ENCODE assay signal across 8 mouse cellular contexts in the genomic region with DNA sequence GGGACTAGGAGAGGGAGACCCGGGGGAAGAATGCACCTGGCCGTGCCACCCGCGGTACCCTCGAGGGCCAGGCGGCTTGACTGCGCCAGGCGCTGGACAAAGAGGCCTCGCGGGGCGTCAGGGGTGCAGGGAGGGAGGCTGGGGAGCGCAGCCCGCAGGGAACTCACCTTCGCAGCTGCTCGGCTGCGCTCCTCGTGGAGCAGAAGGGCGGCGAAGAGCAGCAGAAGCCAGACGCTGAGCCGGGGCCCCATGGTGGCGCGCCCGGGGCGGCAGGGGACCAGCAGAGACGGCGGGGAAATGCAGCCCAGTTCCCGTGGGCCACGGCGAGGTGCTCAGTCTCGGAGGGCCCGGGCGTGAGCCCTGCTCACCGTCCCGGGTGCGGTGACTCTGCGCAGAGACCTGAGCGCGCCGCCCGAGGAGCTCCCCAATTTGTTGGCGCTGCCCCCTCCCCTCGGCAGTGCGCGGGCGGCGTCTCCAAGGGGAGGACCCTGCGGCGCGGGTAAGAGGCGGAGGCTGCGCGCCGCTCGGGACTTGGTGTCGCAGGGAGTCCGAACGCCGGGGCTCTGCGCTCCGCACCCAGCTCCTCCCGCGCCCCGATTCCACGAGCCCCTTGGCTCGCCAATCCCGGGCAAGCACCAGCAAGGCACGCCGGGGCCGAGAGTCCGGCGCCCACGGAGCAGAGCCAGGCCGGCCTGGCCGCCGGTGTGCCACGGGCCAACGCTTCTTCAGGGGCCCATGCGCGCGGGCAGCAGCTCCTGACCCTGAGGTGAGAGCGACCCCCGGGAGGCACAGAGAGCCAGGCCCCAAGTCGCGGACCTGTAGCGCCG. TPM values are rescaled to one million over a fixed set of nuclear protein-coding genes. Genes with fewer than 3 reads are reported as not detected.
DNase-seq lines count a peak whose midpoint lies in the region; ATAC-seq and TF ChIP-seq lines count a peak whose summit lies in the region.

A gene (plus strand): TSS at position 457 of the 827 bp plus-strand sequence.
A gene (minus strand): TSS at position 478 of the 827 bp plus-strand sequence.

- intact Hi-C loops in heart, postnatal 25 days (cut with DNase I), result loop anchor here (1.0 to 10.0 kb wide), 3 partner anchors 60 to 242 kb away; a partner anchor contains a TSS

- no peaks in the 10 kb centered on the region for H3K4me1 ChIP-seq in liver, embryonic 16.5 days (ENCODE audit: control insufficient read depth, low read depth, low read length)

- H3K27ac ChIP-seq in liver, embryonic 16.5 days (ENCODE audit: low read length), result no peak within 1 kb of the TSS

- no peaks in the 10 kb centered on the region for H3K27me3 ChIP-seq in C2C12 (ENCODE audit: control insufficient read depth, insufficient read depth, insufficient read length)
- H3K27me3 ChIP-seq in liver, embryonic 16.5 days (ENCODE audit: control insufficient read depth, insufficient read depth, low read depth, low read length), result peaks cover 40% of the 10 kb centered on the region

- peak within 1 kb of the TSS; percentile 59 for H3K4me2 ChIP-seq in liver, embryonic 16.5 days (ENCODE audit: low read depth, low read length)

- no peak for TF ChIP-seq CTCF in C2C12 (IDR thresholded peaks at IDR 0.05; ENCODE audit: control insufficient read depth, insufficient read depth, insufficient read length)

- H3K9me3 ChIP-seq in liver, embryonic 16.5 days (replicated peaks; ENCODE audit: control insufficient read depth, low read length), result no peaks in the 10 kb centered on the region

- peak; percentile 89 to 93 for DNase-seq in adrenal gland, postnatal 36 days
- DNase-seq in heart, postnatal 25 days (ENCODE audit: low spot score), result peak; percentile 75
- peak; percentile 70 to 82 for DNase-seq in layer of hippocampus, adult 18-20 months (ENCODE audit: low spot score in 2 of 2)
- DNase-seq in ovary, adult 18-20 months (ENCODE audit: low spot score), result peak; percentile 49
- DNase-seq in yolk sac, embryonic 10.5 days (ENCODE audit: low spot score), result peak; percentile 84

- peak within 1 kb of the TSS; percentile 88 for H3ac ChIP-seq in C2C12 (ENCODE audit: control insufficient read depth, insufficient read length, low read depth)

- no peaks in the 10 kb centered on the region for H3K36me3 ChIP-seq in C2C12 (ENCODE audit: control insufficient read depth, insufficient read depth)
- H3K36me3 ChIP-seq in liver, embryonic 16.5 days (ENCODE audit: control insufficient read depth, insufficient read depth), result no peaks in the 10 kb centered on the region

- H3K79me2 ChIP-seq in C2C12 (ENCODE audit: control insufficient read depth, insufficient read depth), result peaks cover 93% of the 10 kb centered on the region

- WGBS in liver, embryonic 16.5 days (ENCODE audit: insufficient replicate concordance), result 1% methylated on average over 80 of the region's 87 CpGs

- peak within 1 kb of the TSS; percentile 48 for H3K4me3 ChIP-seq in C2C12 (ENCODE audit: insufficient read depth, poor library complexity, severe bottlenecking)
- peak within 1 kb of the TSS; percentile 56 for H3K4me3 ChIP-seq in liver, embryonic 16.5 days (ENCODE audit: low read depth, low read length)

- peak; percentile 83 for ATAC-seq in frontal cortex, adult (ENCODE audit: low TSS enrichment)
- ATAC-seq in liver, embryonic 16.5 days (ENCODE audit: low read depth), result peak; percentile 65

- peak within 1 kb of the TSS; percentile 51 for H3K9ac ChIP-seq in liver, embryonic 16.5 days (ENCODE audit: low read depth, low read length)

- peaks cover 31% of the 10 kb centered on the region for H3K79me3 ChIP-seq in C2C12 (ENCODE audit: low read depth)

TF ChIP-seq in C2C12, 6 proteins besides CTCF, POLR2A, EP300 and RAD21:
- TF ChIP-seq FOSL1 (IDR thresholded peaks at IDR 0.05; ENCODE audit: insufficient read depth, low read length, poor library complexity, severe bottlenecking) (no peak), MAX (IDR thresholded peaks at IDR 0.05) (no peak), CEBPB (IDR thresholded peaks at IDR 0.05; ENCODE audit: low read depth) (no peak), MYOD1 (IDR thresholded peaks at IDR 0.05; ENCODE audit: control insufficient read depth, insufficient read length, low read depth) (no peak), MYOG (IDR thresholded peaks at IDR 0.05; ENCODE audit: control insufficient read depth, extremely low read depth, insufficient read length) (no peak), USF1 (IDR thresholded peaks at IDR 0.05; ENCODE audit: low read depth) (no peak)

RNA-seq across cellular contexts. Expression of the first gene that starts in this region (rescaled TPM):
- polyA plus RNA-seq in C2C12 (2012; fragmentation: generic; extraction: Trizol), result 68.8 TPM
- 100 to 1,000 TPM; 182 to 302 TPM for total RNA-seq in adrenal gland, postnatal 36 days (2021)
- total RNA-seq in heart, postnatal 25 days (2021), result 100 to 1,000 TPM; 292 to 338 TPM
- 10 to 100 TPM; 39.6 to 42.9 TPM for total RNA-seq in layer of hippocampus, adult 18-20 months (2021)
- 7.2 and 9.2 TPM in 2 replicates for polyA plus RNA-seq in liver, embryonic 16.5 days (2015; fragmentation: Nextera tagmentation; extraction: Ambion mirVana)

RNA-seq across cellular contexts. Expression of the second gene that starts in this region (rescaled TPM):
- 74.7 TPM for polyA plus RNA-seq in C2C12 (2012; fragmentation: generic; extraction: Trizol)
- total RNA-seq in adrenal gland, postnatal 36 days (2021), result 100 to 1,000 TPM; 359 to 687 TPM
- 100 to 1,000 TPM; 537 to 622 TPM for total RNA-seq in heart, postnatal 25 days (2021)
- 10 to 100 TPM; 33.4 to 43.0 TPM for total RNA-seq in layer of hippocampus, adult 18-20 months (2021)
- 21.1 and 25.7 TPM in 2 replicates for polyA plus RNA-seq in liver, embryonic 16.5 days (2015; fragmentation: Nextera tagmentation; extraction: Ambion mirVana)

Comparison
In these comparisons a context has a peak if more than half of its experiments do, and no peak if none do; other contexts are left out.
1. RNA of the first gene that starts in this region (total RNA-seq): 292 to 338 TPM in heart, postnatal 25 days and 182 to 302 TPM in adrenal gland, postnatal 36 days; 39.6 to 42.9 TPM in layer of hippocampus, adult 18-20 months; every median in the first group is over 4 times any median in the second.
2. RNA of the second gene that starts in this region (total RNA-seq): 359 to 687 TPM in adrenal gland, postnatal 36 days and 537 to 622 TPM in heart, postnatal 25 days; 33.4 to 43.0 TPM in layer of hippocampus, adult 18-20 months; every median in the first group is over 4 times any median in the second.
3. Peak in every context shown above with its lines, with median percentiles within 50 percentile points of each other: DNase-seq.